Mouse (Mus musculus) cerebellum, adult (tissue): ENCODE data around the gene Neurod6.

ENCODE experiments used
- ATAC-seq: cut with Nextera tagmentation; 2 replicates; pipeline ENCODE4 v1.9.2; 2017; ENCODE audit warnings: mild to moderate bottlenecking, moderate library complexity, mixed read lengths; ENCODE audit not compliant: insufficient number of reproducible peaks, low FRiP score, low TSS enrichment

The Neurod6 gene

GRCm38 (mm10) chr6:55647771-55648280 is 33.2 kb downstream of the Neurod6 start:
- no peak for ATAC-seq

GRCm38 (mm10) chr6:55646824-55647560 is 34.1 kb downstream of the Neurod6 start:
- ATAC-seq = no peak

- ATAC-seq = no peak
Observed at GRCm38 (mm10) chr6:55646111-55646823, 34.8 kb downstream of the Neurod6 start.

GRCm38 (mm10) chr6:55634662-55635061 is 46.4 kb downstream of the Neurod6 start:
- ATAC-seq = no peak
